Mouse (Mus musculus): ENCODE results near the gene Fam187b.
"Not testable (repeated sequence)": the region's sequence is repeated elsewhere in the genome, so short reads cannot be mapped to it uniquely, and the experiment has no call there.

DNA sequence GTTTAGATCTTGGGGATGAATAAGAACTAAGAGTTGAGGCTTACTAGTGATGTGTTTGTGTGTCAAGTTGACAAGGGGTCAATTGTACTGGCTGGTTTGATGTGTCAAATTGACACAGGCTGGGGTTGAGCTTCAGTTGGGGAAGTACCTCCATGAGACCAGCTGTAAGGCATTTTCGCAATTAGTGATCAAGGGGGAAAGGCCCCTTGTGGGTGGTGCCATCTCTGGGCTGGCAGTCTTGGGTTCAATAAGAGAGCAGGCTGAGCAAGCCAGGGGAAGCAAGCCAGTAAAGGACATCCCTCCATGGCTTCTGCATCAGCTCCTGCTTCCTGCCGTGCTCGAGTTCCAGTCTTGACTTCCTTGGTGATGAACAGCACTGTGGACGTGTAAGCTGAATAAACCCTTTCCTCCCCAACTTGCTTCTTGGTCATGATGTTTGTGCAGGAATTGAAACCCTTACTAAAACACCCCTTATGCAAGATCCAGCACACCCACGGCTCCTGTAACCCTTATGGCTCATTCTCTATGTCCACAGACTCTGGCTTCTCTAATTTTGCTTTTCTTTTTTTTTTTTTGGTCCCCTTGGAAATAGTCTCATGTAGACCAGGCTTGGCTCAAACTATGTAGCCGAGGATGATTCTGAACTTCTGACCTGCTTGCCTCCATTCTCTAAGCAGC is 38.0 kb upstream of the Fam187b start:
- TF ChIP-seq POLR2A (IDR thresholded peaks at IDR 0.05; ENCODE audit: low read depth, low read length); CTCF (conservative IDR thresholded peaks at IDR 0.05 in 1 of 2, IDR thresholded peaks at IDR 0.05 in 1 of 2; ENCODE audit: low read depth in 2 of 2, low read length in 2 of 2); KAT2A (IDR thresholded peaks at IDR 0.05; ENCODE audit: insufficient replicate concordance, low read length); MEF2A (IDR thresholded peaks at IDR 0.05; ENCODE audit: borderline replicate concordance, low read depth, low read length); USF2 (conservative IDR thresholded peaks at IDR 0.05; ENCODE audit: low read depth, low read length); USF1 (IDR thresholded peaks at IDR 0.05; ENCODE audit: low read depth, low read length); SIN3A (IDR thresholded peaks at IDR 0.05; ENCODE audit: low read length); MXI1 (IDR thresholded peaks at IDR 0.05; ENCODE audit: low read depth, low read length); NELFE (IDR thresholded peaks at IDR 0.05; ENCODE audit: low read depth, low read length); ELF1 (IDR thresholded peaks at IDR 0.05; ENCODE audit: low read depth, low read length): not testable (repeated sequence)
- TF ChIP-seq EP300 (IDR thresholded peaks at IDR 0.05; ENCODE audit: low read length) = peak; percentile 52; the same call in 1 of the 2 replicates
- 0 out of 2 replicates have a peak, but pooled peaks have one; percentile 39 for TF ChIP-seq TBP (conservative IDR thresholded peaks at IDR 0.05; ENCODE audit: low read depth, low read length)
- TF ChIP-seq ETS1 (conservative IDR thresholded peaks at IDR 0.05; ENCODE audit: low read depth, low read length) = peak; percentile 61

Measured in CH12.LX (cell line).